Mouse (Mus musculus): Measurements from ENCODE around the gene Trp53rka. TPM values are rescaled to one million over a fixed set of nuclear protein-coding genes. Genes with fewer than 3 reads are reported as not detected.

Trp53rka gene
- polyA plus RNA-seq, 1 experiment from 2014 or later = 42.5 TPM

DNA sequence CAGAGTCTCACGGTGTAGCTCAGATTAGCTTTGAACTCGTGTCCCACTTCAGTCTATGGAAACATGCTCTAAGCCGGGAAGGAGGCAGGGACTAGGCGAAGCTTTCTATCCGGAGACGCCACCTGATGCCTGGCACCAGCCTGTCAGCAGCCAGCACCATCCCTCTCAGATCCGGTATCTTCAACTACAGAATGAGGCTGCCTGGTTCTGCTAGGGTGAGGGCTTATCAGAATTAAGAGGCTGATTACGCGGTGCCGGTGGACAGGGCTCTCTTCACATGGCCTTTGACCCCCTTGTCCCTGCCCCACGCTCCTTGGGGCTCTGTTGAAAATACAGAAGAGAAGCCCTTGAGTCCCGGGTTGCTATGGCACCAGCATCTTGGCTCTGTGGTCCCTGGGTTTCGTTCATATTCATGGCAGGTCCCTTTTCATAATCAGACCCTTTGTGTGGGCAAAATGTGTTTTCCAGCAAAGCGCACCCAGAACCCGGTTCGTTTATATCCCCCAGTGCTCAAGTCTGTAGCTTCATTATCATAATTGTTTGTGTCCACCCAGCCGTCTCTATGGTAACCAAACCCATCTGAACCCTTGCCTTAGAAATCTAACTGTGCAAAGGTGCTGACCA, 575 bp upstream of the Trp53rka start:
- peak overlapping the region; percentile 53 for H3K4me2 ChIP-seq (replicated peaks; ENCODE audit: low read depth, low read length)
- peak overlapping the region; percentile 85 for H3K9ac ChIP-seq (ENCODE audit: low read depth, low read length)
- no peak overlapping the region for H3K27ac ChIP-seq (ENCODE audit: low read depth, low read length)
- WGBS = 28% methylated on average over 17 of the region's 17 CpGs
- peaks cover 23% of the 10 kb centered on the region for H3K36me3 ChIP-seq (ENCODE audit: control insufficient read depth, insufficient read depth, low read length)
- no peaks in the 10 kb centered on the region for H3K9me3 ChIP-seq (ENCODE audit: control insufficient read depth, low read length)
- no peaks in the 10 kb centered on the region for H3K27me3 ChIP-seq (ENCODE audit: control insufficient read depth, insufficient read depth, low read length)
- H3K4me3 ChIP-seq (ENCODE audit: low read length) = peak overlapping the region; percentile 78
- H3K4me1 ChIP-seq (ENCODE audit: control insufficient read depth, insufficient read depth, low read length) = peaks cover 5% of the 10 kb centered on the region
- peak; percentile 28 for ATAC-seq (ENCODE audit: low FRiP score, low TSS enrichment)

DNA sequence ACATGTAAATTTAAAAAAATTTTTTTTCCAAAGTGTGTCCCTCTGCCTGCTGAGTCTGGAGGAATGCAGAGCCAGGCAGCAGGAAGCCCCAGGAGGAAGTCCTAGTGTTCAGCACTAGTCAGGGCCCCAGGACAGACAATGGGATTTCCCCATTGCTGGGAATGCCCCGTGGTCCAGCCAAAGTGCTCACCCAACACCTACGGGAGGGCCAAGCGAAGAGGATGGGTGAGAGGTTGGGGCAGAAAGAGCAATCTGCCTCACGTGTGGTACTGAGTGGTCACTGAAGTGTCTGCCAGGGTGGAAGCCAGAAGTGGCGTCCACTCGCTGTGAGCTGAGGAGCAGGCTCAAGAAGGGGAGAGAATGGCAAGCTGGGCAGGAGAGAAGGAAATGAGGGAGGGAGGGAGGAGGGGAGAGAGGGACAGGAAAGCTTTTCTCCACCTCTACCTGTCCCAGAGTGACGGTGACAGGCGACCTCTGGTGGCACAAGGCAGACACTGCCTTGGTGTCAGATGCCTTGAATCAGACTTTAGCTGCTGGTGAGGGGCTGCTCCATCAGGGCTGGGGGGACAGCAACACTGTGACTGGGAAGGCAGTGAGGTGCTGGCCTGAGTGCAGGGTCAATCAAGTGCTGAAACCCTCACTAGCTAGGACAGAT, 6.1 kb downstream of the Trp53rka start:
- peak; percentile 33; the same call in 1 of the 2 replicates for ATAC-seq (ENCODE audit: low FRiP score, low TSS enrichment)
- no peak overlapping the region for H3K4me3 ChIP-seq (ENCODE audit: low read length)
- 27% methylated on average over 8 of the region's 8 CpGs for WGBS
- H3K27me3 ChIP-seq (ENCODE audit: control insufficient read depth, insufficient read depth, low read length) = no peaks in the 10 kb centered on the region
- peaks cover 27% of the 10 kb centered on the region for H3K36me3 ChIP-seq (ENCODE audit: control insufficient read depth, insufficient read depth, low read length)
- no peak overlapping the region for H3K9ac ChIP-seq (ENCODE audit: low read depth, low read length)
- no peak overlapping the region for H3K27ac ChIP-seq (ENCODE audit: low read depth, low read length)
- no peaks in the 10 kb centered on the region; the same call in 1 of the 2 replicates for H3K4me1 ChIP-seq (ENCODE audit: control insufficient read depth, insufficient read depth, low read length)
- H3K4me2 ChIP-seq (replicated peaks; ENCODE audit: low read depth, low read length) = no peak overlapping the region
- no peaks in the 10 kb centered on the region for H3K9me3 ChIP-seq (ENCODE audit: control insufficient read depth, low read length)

DNA sequence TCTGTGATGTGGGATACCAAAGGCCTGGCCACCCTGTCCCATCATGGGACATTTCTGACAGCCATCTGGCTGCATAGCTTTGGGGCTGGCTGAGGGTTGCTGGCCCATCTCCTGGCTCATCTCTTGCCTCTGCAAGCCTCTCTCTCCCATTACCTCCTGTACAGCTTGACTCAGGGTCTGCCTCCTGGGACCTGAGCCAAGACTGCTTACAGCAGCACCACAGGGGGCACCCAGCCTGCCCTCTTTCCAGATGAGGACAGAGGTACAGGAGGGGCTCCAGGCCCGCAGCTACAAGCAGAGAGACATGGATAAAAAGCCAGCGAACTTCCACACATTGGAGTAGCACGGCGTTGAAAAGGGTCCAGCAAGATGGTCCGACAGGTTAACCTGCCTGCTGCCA, 6.7 kb downstream of the Trp53rka start:
- no peak for ATAC-seq (ENCODE audit: low FRiP score, low TSS enrichment)
- WGBS = 89% methylated on average over 5 of the region's 5 CpGs

DNA sequence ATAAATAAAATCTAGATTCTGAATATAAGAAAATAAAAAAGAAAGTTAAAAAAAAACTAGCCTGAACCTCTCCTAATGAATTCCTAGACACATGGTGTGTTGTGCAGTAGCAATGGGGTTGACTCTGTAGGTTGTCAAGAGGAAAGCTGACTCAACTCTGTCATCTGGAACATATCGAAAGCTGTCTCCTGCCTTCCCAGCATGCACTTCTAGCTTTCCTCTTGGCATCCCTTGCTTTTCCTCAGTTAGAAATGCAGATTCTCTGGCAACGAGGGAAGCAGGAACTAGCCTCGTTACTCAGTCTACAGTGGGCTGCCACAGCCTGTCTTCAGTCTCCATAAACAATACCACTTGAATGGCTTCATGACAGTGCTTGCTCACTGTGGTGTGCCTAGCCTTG, 7.3 kb downstream of the Trp53rka start:
- Histone ChIP-seq H3K27me3 (ENCODE audit: control insufficient read depth, insufficient read depth, low read length) (no peaks in the 10 kb centered on the region), H3K9ac (ENCODE audit: low read depth, low read length) (no peak overlapping the region), H3K9me3 (ENCODE audit: control insufficient read depth, low read length) (no peaks in the 10 kb centered on the region), H3K4me2 (replicated peaks; ENCODE audit: low read depth, low read length) (no peak overlapping the region), H3K27ac (ENCODE audit: low read depth, low read length) (no peak overlapping the region), H3K36me3 (ENCODE audit: control insufficient read depth, insufficient read depth, low read length) (peaks cover 26% of the 10 kb centered on the region), H3K4me1 (ENCODE audit: control insufficient read depth, insufficient read depth, low read length) (no peaks in the 10 kb centered on the region), H3K4me3 (ENCODE audit: low read length) (no peak overlapping the region)
- 74% methylated on average over 3 of the region's 3 CpGs for WGBS
- ATAC-seq (ENCODE audit: low FRiP score, low TSS enrichment) = no peak

More for the DNA sequence above, 6.7 kb downstream of the Trp53rka start:
- no peaks in the 10 kb centered on the region for H3K27me3 ChIP-seq (ENCODE audit: control insufficient read depth, insufficient read depth, low read length)
- H3K27ac ChIP-seq (ENCODE audit: low read depth, low read length) = no peak overlapping the region
- no peaks in the 10 kb centered on the region for H3K9me3 ChIP-seq (ENCODE audit: control insufficient read depth, low read length)
- peaks cover 27% of the 10 kb centered on the region for H3K36me3 ChIP-seq (ENCODE audit: control insufficient read depth, insufficient read depth, low read length)
- H3K4me3 ChIP-seq (ENCODE audit: low read length) = no peak overlapping the region
- no peak overlapping the region for H3K4me2 ChIP-seq (replicated peaks; ENCODE audit: low read depth, low read length)
- no peaks in the 10 kb centered on the region for H3K4me1 ChIP-seq (ENCODE audit: control insufficient read depth, insufficient read depth, low read length)
- H3K9ac ChIP-seq (ENCODE audit: low read depth, low read length) = no peak overlapping the region

DNA sequence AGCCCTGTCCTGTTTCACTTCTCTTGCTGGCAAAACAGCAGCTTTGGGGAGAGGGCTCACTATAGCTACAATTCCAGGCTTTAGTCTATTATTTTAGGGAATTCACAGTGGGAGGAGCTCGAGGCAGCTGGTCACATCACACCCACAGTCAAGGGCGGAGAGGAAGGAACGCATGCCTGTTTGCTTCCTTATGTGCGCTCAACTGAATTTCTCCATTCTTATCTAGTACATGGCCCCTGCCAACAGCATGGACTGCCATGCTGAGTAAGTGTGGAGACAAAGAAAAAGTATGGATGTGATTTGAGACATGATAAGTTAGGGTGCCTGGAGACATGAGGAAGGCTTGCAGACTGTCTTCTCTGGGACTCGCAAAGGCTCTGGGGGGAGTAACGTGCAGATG, 9.0 kb downstream of the Trp53rka start:
- no peaks in the 10 kb centered on the region for H3K4me1 ChIP-seq (ENCODE audit: control insufficient read depth, insufficient read depth, low read length)
- no peak for ATAC-seq (ENCODE audit: low FRiP score, low TSS enrichment)
- H3K27ac ChIP-seq (ENCODE audit: low read depth, low read length) = no peak overlapping the region
- peaks cover 9% of the 10 kb centered on the region for H3K36me3 ChIP-seq (ENCODE audit: control insufficient read depth, insufficient read depth, low read length)
- H3K4me2 ChIP-seq (replicated peaks; ENCODE audit: low read depth, low read length) = no peak overlapping the region
- H3K4me3 ChIP-seq (ENCODE audit: low read length) = no peak overlapping the region
- H3K9me3 ChIP-seq (ENCODE audit: control insufficient read depth, low read length) = no peaks in the 10 kb centered on the region
- H3K27me3 ChIP-seq (ENCODE audit: control insufficient read depth, insufficient read depth, low read length) = no peaks in the 10 kb centered on the region
- no peak overlapping the region for H3K9ac ChIP-seq (ENCODE audit: low read depth, low read length)
- 66% methylated on average over 6 of the region's 6 CpGs for WGBS

DNA sequence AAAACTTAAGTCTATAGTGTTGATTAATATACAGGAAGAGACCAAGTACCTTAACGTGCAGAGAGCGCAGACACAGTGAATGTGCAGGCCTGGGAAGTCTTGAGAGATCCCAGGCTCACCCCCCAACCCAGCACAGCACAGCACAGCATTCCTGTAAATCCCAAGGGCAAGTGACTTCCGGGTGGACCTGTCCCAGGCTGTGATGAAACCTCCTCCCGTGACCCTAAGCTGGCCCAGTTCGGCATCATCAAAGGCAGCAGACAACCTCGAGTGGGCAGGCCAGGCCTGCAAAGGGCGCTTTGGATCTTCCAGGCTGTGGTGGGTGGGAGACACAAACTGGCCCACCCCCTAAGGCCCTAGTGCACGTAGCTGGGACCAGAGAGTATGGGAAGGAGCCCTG, 11.1 kb downstream of the Trp53rka start:
- 45% methylated on average over 8 of the region's 8 CpGs for WGBS
- H3K27me3 ChIP-seq (ENCODE audit: control insufficient read depth, insufficient read depth, low read length) = no peaks in the 10 kb centered on the region
- no peak overlapping the region for H3K9ac ChIP-seq (ENCODE audit: low read depth, low read length)
- no peak overlapping the region for H3K4me3 ChIP-seq (ENCODE audit: low read length)
- H3K27ac ChIP-seq (ENCODE audit: low read depth, low read length) = no peak overlapping the region
- H3K36me3 ChIP-seq (ENCODE audit: control insufficient read depth, insufficient read depth, low read length) = no peaks in the 10 kb centered on the region
- no peak overlapping the region for H3K4me2 ChIP-seq (replicated peaks; ENCODE audit: low read depth, low read length)
- H3K9me3 ChIP-seq (ENCODE audit: control insufficient read depth, low read length) = no peaks in the 10 kb centered on the region
- H3K4me1 ChIP-seq (ENCODE audit: control insufficient read depth, insufficient read depth, low read length) = no peaks in the 10 kb centered on the region
- no peak for ATAC-seq (ENCODE audit: low FRiP score, low TSS enrichment)

DNA sequence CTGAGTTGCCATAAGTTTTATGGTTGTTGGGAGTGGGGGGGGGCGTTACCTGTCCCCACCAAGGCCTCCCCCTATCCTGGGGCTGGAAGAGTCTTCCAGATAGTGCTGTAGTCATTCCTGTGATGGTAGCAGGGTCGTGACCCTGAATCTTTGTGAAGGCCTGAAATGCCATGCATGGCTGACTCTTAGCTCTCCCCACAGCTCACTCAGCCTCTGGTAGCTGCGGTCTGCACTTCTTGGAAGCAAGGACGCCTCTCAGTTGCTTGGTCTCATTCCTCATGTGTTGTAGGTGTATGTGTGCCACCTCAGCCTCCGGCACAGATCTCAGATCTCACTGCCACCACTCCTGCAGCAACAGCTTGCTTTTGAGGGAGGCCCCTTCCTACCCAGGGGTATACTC, 17.3 kb downstream of the Trp53rka start:
- Histone ChIP-seq H3K4me3 (ENCODE audit: low read length) (no peak overlapping the region), H3K4me2 (replicated peaks; ENCODE audit: low read depth, low read length) (no peak overlapping the region), H3K27me3 (ENCODE audit: control insufficient read depth, insufficient read depth, low read length) (peaks cover 19% of the 10 kb centered on the region), H3K9ac (ENCODE audit: low read depth, low read length) (no peak overlapping the region), H3K36me3 (ENCODE audit: control insufficient read depth, insufficient read depth, low read length) (no peaks in the 10 kb centered on the region), H3K27ac (ENCODE audit: low read depth, low read length) (no peak overlapping the region), H3K9me3 (ENCODE audit: control insufficient read depth, low read length) (no peaks in the 10 kb centered on the region), H3K4me1 (ENCODE audit: control insufficient read depth, insufficient read depth, low read length) (0 out of 2 replicates have a peak, but pooled peaks cover 5% of the 10 kb centered on the region)
- WGBS = 57% methylated on average over 5 of the region's 5 CpGs
- ATAC-seq (ENCODE audit: low FRiP score, low TSS enrichment) = no peak

DNA sequence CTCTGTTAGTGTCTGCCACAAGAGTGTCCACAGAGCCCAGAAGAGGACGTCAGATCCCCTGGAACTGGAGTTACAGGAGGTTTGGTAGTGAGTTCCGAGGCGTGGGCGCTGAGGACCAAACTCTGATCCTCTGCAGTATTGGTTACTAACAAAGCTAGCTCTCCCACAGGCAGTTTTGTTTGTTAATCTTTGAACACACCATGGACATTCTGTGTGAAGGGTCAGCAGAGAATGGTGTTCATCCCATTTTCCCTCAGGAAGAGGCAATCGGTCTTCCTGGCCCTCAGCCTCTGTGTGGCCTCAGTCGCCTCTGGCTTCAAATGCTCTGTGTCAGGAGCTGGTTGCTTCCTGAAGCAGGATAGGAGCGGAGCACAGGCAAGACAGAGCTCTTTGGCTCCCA, 17.7 kb downstream of the Trp53rka start:
- H3K4me3 ChIP-seq (ENCODE audit: low read length) = no peak overlapping the region
- 0 out of 2 replicates have a peak, but pooled peaks cover 5% of the 10 kb centered on the region for H3K4me1 ChIP-seq (ENCODE audit: control insufficient read depth, insufficient read depth, low read length)
- H3K27me3 ChIP-seq (ENCODE audit: control insufficient read depth, insufficient read depth, low read length) = peaks cover 19% of the 10 kb centered on the region
- whole genome bisulfite sequencing = 77% methylated on average over 7 of the region's 7 CpGs
- no peak overlapping the region for H3K27ac ChIP-seq (ENCODE audit: low read depth, low read length)
- ATAC-seq (ENCODE audit: low FRiP score, low TSS enrichment) = no peak
- no peak overlapping the region for H3K9ac ChIP-seq (ENCODE audit: low read depth, low read length)
- no peaks in the 10 kb centered on the region for H3K36me3 ChIP-seq (ENCODE audit: control insufficient read depth, insufficient read depth, low read length)
- H3K4me2 ChIP-seq (replicated peaks; ENCODE audit: low read depth, low read length) = no peak overlapping the region
- no peaks in the 10 kb centered on the region for H3K9me3 ChIP-seq (ENCODE audit: control insufficient read depth, low read length)

DNA sequence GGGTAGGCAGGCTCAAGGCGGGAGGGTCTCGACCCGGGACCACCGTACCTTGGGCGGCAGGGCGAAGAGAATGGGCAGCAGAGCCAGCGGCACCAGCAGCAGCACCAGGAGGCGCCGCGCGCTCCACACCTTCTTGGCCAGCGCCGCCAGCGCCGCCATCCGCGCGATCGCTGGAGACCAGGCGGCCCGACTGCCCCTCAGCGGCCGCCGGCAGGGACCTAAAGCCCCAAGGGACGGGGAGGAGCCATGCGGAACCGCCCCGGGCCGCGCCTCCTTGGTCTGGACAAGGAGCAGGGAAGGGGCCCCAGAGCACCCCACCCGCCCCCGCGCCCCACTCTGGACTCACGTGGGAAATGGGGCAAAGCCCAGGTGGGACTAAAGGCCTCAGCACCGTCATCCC, 20.1 kb downstream of the Trp53rka start, which contains the start of gene Slc13a3:
Gene Slc13a3 (minus strand): TSS at position 228 of the 400 bp plus-strand sequence.
- H3K9ac ChIP-seq (ENCODE audit: low read depth, low read length) = no peak within 1 kb of the TSS; the same call in 1 of the 2 replicates
- H3K27me3 ChIP-seq (ENCODE audit: control insufficient read depth, insufficient read depth, low read length) = peaks cover 23% of the 10 kb centered on the region
- H3K27ac ChIP-seq (ENCODE audit: low read depth, low read length) = no peak within 1 kb of the TSS
- H3K4me2 ChIP-seq (replicated peaks; ENCODE audit: low read depth, low read length) = peak within 1 kb of the TSS; percentile 43
- 1% methylated on average over 28 of the region's 35 CpGs for WGBS
- 0 out of 2 replicates have a peak, but pooled peaks cover 5% of the 10 kb centered on the region for H3K4me1 ChIP-seq (ENCODE audit: control insufficient read depth, insufficient read depth, low read length)
- no peaks in the 10 kb centered on the region for H3K9me3 ChIP-seq (ENCODE audit: control insufficient read depth, low read length)
- peak; percentile 37 for ATAC-seq (ENCODE audit: low FRiP score, low TSS enrichment)
- H3K36me3 ChIP-seq (ENCODE audit: control insufficient read depth, insufficient read depth, low read length) = no peaks in the 10 kb centered on the region
- H3K4me3 ChIP-seq (ENCODE audit: low read length) = peak within 1 kb of the TSS; percentile 17

Data from kidney, embryonic 14.5 days (tissue).